Mouse (Mus musculus) lung, adult 2 months (tissue): ENCODE results near the gene Gm20388.

ENCODE experiments used
- CTCF ChIP-seq: fragments of 200-500 bp; IDR thresholded peaks from 2 replicates; pipeline ENCODE4 v1.5.1; 2011; ENCODE audit warnings: mild to moderate bottlenecking, low read length, control low read depth; ENCODE audit not compliant: insufficient read depth
- POLR2A ChIP-seq: fragments of 200-500 bp; IDR thresholded peaks from 2 replicates; pipeline ENCODE4 v1.6.1; 2011; ENCODE audit warnings: low read depth, mild to moderate bottlenecking, control low read depth, low read length, borderline replicate concordance; ENCODE audit errors: extremely low read depth

DNA sequence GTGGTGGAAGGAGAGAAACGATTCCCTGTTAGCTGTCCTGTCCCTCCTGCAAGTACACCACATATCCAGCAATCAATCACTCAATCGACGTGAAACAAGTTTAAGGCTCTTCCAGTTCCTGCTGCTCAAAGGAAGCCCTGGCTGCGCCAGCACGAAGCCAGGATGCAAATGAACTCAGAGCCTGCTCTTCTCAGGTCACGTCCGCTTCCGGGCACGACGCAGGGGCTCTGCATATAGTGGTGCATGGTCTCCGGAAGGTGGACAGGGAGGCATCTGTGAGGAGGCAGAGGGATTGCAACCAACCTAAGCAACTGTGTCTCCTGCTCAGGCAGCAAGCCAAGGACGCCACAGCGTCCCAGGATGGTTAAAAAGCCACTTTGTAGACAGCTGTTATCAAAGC is 985.0 kb downstream of the Gm20388 start:
- TF ChIP-seq POLR2A, result no peak
- no peak for TF ChIP-seq CTCF
